Mouse (Mus musculus): Measurements from ENCODE around the gene Aacs. TPM values are rescaled to one million over a fixed set of nuclear protein-coding genes. Genes with fewer than 3 reads are reported as not detected.
"Not testable (repeated sequence)": the region's sequence is repeated elsewhere in the genome, so short reads cannot be mapped to it uniquely, and the experiment has no call there.

The Aacs gene
- total RNA-seq (2021) (100 to 1,000 TPM in 1 of 2 experiments, 10 to 100 TPM in 1; 89.4 to 106 TPM), polyA plus RNA-seq (2012; rRNA removed) (199 and 221 TPM in 2 replicates)
- long read RNA-seq, transcript Aacs-201 (18 exons, 3,239 nt), result major isoform, 125 of 141 reads
- long read RNA-seq, partial matches to known transcripts, result 5 of 141 reads
- long read RNA-seq, other reads (novel, unspliced or antisense), result 11 of 141 reads

- peak; percentile 99 for DNase-seq
These were observed at the start of gene Aacs for GRCm38 (mm10) chr5:125475601-125476285. Gene Aacs, plus strand, starts transcription at chr5:125475814.

DNA sequence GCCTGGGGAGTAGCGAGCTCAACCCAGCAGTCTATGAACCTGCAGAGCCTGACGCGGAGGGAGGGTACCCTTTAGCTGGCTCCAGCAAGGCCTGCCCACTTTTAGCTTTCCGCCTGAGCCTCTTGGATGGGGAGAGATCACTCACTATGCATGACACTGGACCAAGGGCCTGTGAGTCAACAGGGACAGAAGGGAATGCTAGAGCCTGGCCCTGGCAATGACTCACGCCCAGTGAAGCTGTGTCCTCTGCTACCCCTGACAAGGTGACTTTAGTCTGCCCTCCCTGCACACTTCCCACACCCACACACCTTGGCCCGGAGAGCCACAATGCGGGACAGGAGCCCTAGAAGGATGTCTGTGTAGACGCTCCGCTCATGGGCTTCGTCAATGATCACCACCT is 49.3 kb upstream of the Aacs start:
- DNase-seq, result peak; percentile 75

DNA sequence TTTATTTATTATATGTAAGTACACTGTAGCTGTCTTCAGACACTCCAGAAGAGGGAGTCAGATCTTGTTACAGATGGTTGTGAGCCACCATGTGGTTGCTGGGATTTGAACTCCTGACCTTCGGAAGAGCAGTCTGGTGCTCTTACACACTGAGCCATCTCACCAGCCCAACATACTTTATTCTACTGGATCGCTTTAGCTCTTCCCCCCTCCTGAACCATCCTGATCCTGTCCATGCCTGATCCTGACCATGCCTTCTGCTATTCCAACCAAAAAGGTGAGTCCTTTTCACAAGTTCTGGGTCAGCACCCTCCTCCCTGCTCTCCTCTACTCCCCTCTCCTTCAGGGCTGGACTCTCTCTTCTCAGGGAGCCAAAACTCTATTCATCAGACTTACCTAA is 43.3 kb upstream of the Aacs start:
- not testable (repeated sequence) for DNase-seq

DNA sequence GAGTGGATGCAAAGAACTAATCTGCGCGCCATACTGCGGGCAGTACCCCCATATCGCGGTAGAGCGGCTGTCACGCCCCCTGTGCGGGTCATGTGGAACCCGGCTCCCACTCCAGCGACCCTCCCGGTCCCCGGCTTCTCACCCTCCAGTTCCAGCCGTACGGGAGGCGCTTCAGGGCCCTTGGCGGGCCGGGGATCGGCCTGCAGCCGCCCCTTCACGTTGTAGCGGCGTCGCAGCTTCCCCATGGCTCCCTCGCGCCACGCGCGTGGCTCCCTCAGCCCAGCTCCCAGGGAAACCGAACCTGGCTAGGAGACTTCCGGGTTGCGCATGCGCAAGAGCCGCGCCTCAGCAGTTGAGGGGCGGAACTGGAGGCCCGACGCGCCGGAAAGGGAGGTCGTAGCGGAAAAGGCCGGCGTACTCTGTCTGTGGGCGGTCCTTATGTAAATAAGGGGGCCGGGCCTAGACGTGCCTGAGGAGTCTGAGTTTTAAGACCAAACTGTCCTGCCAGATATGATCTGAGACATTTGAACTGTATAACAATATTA is 41.7 kb upstream of the Aacs start, which contains the start of gene Dhx37:
Dhx37 (minus strand) TSS at position 329 of the 545 bp plus-strand sequence.
- peak; percentile 95 for DNase-seq

- DNase-seq, result not testable (repeated sequence)
These were observed 41.3 kb upstream of the Aacs start for GRCm38 (mm10) chr5:125434347-125434746.

- no peak for DNase-seq
These were observed 34.9 kb upstream of the Aacs start for GRCm38 (mm10) chr5:125440583-125441233.

- peak; percentile 75 for DNase-seq
These were observed 34.1 kb upstream of the Aacs start, which contains the start of gene Bri3bp for GRCm38 (mm10) chr5:125441234-125442114. Gene Bri3bp, plus strand, starts transcription at chr5:125441568.

GRCm38 (mm10) chr5:125442136-125442995 is 33.2 kb upstream of the Aacs start:
- DNase-seq, result no peak

GRCm38 (mm10) chr5:125443335-125443734 is 32.3 kb upstream of the Aacs start:
- no peak for DNase-seq

- DNase-seq, result no peak
These were observed 31.7 kb upstream of the Aacs start for GRCm38 (mm10) chr5:125443915-125444314.

DNA sequence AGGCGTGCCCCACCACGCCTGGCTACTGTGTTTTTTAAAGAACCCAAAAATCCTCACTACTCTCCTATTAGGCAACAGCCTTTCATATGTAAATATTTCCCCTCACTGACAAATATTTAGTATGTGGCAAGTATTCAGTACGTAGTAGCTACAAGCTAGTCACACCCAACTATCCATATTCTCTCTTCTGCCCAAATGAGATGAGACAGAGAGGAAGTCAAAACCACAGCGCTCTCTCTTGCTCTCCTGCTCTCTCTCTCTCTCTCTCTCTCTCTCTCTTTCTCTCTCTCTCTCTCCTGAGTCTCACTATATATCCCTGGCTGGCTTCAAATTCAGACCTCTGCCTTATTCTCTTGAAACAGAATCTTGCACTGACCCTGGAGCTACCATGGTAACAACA is 31.1 kb upstream of the Aacs start:
- no peak for DNase-seq

GRCm38 (mm10) chr5:125446344-125446743 is 29.3 kb upstream of the Aacs start:
- no peak for DNase-seq

- peak; percentile 56 for DNase-seq
These were observed 27.6 kb upstream of the Aacs start for GRCm38 (mm10) chr5:125448026-125448425.

GRCm38 (mm10) chr5:125448631-125449030 is 27.0 kb upstream of the Aacs start:
- no peak for DNase-seq

DNA sequence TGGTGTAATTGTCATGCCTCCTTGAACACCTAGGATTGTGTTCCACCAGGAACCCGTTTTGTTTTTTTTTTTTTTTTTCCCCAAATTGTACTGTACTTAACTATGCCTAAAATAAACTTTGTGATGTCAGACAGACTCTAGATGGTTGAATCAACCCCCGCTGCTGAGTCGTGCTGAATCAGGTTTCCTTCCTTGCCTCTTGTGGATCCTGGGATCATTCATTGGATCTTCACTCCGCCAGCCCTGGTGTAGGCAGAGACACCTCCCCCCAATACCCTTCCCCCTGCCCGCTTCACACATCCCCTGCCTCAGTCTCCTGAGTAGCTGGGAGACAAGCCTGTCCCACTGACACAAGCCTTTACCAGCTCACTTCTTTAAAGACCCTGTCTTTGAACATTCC is 26.3 kb upstream of the Aacs start:
- no peak for DNase-seq

- peak; percentile 92 for DNase-seq
These were observed 23.0 kb upstream of the Aacs start for GRCm38 (mm10) chr5:125452573-125452972.

DNA sequence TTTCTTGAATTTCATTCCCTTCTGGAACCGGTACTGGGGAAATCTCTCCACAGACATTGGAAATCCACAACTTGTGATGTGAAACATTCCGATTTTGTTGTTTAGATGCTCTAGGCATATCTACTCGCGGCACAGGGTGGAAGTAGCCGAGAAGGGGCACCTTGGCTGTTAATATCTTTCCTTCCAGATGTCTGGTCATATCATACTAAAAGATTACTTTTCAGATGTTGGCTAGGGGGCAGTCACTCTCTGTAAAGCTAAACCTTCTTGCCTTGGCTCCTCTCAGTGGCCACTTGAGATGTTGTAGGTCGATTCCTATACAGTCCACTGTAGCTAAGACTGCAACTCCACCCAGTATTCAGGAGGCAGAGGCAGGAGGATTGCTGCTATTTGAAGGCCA is 19.5 kb upstream of the Aacs start:
- no peak for DNase-seq

- DNase-seq, result no peak
These were observed 18.1 kb upstream of the Aacs start for GRCm38 (mm10) chr5:125457538-125457937.

DNA sequence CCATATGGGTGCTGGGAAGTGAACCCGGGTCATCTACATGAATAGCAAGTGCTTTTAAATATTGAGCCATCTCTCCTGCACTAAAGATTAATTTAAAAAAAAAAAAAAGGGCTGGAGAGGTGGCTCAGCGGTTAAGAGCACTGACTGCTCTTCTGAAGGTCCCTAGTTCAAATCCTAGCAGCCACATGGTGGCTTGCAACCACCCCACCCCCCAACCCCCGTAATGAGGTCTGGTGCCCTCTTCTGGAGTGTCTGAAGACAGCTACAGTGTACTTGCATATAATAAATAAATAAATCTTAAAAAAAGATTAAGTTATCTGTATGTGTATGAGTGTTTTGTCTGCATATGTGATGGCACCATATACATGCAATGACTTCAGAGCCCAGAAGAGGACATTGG is 15.0 kb upstream of the Aacs start:
- no peak for DNase-seq

DNA sequence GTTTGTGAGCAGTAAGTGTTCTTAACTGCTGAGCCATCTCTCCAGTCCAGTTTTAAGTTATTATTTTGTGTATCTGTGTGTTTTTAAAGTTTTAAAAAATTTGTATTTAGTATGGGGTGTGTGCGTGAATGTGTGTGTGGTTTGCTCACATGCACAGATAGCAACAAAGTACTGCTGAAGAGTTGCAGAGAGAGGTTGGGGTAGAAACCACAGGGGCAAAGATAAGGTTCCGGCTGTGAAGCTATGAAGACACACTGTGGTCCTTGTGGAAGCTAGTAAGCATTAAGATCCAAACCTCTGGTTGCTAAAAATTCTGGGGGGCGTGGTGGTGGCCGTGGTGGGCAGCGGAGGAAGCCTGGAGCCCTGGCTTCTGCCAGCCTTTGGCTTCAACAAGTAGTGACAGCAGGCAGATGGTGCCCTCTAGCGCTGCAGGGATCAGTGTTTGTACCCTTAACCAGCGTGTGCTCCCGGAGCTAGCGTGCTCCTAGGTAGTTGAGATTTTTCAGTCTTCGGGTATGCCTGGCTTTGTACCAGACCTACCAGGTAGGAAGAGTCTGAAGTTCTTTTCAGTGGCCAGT is 13.7 kb upstream of the Aacs start:
- DNase-seq, result peak; percentile 74

GRCm38 (mm10) chr5:125465192-125465591 is 10.4 kb upstream of the Aacs start:
- DNase-seq, result no peak

Data from adrenal gland, adult 2 months (tissue).